Mouse (Mus musculus): ENCODE data around the gene Egfl8.

GRCm38 (mm10) chr17:34658591-34658990 lies 42.8 kb upstream of the Egfl8 start:
- no peak for TF ChIP-seq CTCF (IDR thresholded peaks at IDR 0.05; ENCODE audit: low read depth, low read length)
- TF ChIP-seq POLR2A (IDR thresholded peaks at IDR 0.05; ENCODE audit: extremely low read depth, insufficient read depth, low read length), result no peak

Measured in liver, adult 2 months (tissue).